Mouse (Mus musculus) v-Abl transformed pro-B cells (cell line): ENCODE data around the gene Gm17660.

Source experiments
- in situ Hi-C, 2 experiments: fragments of 400-800 bp; cut with MboI; formaldehyde crosslinking; loops; one replicate each; pipeline ENCODE4 v1.15.1; 2025; ENCODE audit not compliant: unreplicated experiment in 2 of 2

Gm17660 gene

DNA sequence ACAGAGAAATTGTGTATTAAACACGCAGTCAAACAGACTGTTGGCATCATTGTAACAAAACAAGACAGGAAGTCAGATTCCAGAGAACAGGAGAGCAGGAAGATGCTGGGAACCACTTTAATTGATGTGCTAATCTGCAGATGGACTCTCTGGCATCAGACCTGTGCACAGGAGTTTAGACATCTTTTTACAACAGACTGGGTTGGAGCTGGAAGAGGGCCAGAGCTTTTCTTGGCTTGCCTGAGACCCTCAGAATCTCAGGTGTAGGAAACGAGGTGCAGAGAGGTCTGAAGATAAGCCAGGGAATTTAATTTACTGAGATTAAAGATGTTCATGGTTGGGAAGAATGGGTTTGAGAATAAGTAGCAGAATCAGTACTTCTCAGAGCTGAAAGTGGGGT is 12.3 kb upstream of the Gm17660 start:
- in situ Hi-C loops: no loop called here

DNA sequence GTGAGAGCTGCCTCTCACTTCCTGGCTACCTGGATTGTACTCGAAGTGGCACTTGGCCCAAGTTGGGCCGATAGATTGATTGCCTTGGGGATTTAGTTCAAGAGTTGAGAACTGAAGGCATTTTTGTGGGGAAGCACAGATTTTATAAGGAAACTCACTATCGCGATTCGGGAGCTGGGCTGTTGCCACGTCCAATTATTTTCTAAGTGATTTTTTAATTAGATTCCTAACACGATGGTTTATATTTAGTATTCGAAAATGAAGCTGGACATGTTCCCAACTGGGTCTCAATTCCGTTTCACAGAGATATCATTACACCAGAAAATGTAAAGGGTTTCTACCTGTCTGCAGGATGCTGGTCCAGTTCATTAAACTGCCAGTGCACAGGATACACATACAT is 8.0 kb upstream of the Gm17660 start:
- in situ Hi-C loops: no loop called here

DNA sequence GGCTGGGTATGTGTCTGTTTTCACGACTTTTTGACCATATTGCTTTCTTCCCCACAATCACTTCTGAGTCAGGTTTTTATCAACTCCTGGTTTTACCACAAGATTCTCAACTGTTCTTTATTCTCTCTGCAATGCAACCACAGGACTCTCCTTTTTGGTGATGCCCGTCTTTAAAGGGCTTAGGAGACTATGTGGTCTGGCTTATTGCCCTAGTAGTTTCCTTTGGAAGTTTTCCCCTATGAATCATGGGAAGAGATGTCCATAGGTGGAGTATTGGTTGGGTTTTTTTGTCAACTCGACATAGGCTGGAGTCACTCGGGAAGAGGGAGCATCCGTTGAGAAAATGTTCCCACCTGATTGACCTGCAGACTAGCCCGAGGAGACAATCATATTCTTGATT is 3.3 kb upstream of the Gm17660 start:
- in situ Hi-C loops: no loop called here

DNA sequence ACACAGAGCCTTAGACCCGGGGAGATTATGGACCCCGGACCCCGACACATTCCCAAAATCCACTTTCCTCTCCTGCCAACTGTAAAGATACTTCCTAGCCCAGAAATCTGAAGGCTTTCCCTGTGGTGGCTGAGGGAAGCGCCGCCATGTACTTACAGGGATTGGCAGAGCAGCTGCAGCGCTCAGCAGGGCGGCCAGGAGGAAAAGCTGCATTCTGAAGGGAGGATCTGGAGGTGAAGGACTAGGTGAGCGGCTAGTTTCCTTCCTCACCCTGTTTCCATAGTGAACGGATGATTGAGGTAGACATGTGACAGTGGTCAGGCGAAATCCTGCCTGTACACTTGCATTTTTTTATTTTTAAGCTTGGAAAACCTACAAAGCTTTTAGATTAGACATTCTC is 1.0 kb downstream of the Gm17660 start:
- in situ Hi-C loops: no loop called here

DNA sequence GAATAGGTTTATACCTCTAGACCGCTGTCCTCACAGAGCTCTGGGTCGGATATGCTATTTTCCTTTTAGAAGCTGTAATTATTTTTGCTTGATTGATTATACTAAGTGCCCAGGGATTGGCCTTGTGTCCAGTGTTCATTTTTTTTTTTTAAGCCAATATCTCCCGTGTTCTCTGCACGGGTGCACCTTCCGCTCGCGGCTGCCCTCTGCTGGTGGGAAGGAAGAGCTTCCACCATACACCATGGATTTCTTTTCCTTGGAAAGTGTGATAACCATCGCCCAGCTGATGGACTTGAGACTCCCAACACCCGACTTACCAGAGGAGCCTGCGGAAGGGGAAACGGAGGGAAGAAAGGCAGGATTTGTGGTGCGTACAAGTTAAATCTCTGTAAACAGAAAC is 3.0 kb downstream of the Gm17660 start:
- in situ Hi-C loops: loop anchor here (25.0 kb wide), 2 partner anchors 1238 to 1813 kb away; partner anchors contain the start of gene Zfp326 (in 1 of the 2)

DNA sequence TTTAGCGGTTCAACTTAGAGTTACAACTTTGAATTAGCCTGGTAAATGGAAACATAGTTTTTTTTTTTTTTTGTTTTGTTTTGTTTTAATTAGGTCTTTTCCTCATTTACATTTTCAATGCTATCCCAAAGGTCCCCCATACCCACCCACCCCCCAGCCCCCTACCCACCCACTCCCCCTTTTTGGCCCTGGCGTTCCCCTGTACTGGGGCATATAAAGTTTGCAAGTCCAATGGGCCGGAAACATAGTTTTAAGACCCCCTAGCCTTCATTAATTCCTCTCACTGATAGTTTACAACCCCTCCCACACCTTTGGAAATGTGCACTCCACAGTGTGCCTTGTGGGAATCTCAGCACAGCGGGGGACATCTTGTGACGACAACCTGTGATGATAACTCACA is 3.8 kb downstream of the Gm17660 start:
- in situ Hi-C loops: loop anchor here (25.0 kb wide), 2 partner anchors 1239 to 1814 kb away; partner anchors contain the start of gene Zfp326 (in 1 of the 2)

DNA sequence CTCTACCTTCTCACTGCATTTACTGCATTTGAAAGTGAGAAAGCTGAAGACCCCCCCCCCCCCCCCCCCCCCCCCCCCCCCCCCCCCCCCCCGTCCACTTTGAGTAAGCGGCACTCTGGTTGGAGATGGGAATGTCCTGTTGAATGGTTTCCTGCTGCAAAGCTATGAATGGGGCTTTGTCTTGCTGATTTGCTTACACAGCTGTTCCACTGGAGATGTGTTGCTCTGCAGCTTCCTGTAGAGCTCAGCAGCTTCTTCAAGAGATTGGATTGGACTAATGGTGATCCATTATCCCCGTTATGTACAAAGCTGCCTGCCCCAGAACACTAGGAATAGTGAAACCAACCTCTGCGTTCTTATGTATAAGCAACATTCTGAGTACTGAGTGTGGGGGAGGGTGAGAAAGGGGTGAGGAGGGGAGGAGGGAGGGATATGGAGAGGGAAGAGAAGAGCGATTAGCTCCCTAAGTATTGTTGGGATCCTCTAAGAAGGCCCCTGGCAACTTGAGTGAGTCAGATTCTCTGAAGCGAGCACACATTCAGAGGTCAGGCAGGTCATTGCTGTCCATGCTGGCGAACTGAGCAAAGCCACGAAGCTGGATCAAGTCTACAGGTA is 5.0 kb downstream of the Gm17660 start:
- in situ Hi-C loops: loop anchor here (25.0 kb wide), 2 partner anchors 1240 to 1815 kb away; partner anchors contain the start of gene Zfp326 (in 1 of the 2)

DNA sequence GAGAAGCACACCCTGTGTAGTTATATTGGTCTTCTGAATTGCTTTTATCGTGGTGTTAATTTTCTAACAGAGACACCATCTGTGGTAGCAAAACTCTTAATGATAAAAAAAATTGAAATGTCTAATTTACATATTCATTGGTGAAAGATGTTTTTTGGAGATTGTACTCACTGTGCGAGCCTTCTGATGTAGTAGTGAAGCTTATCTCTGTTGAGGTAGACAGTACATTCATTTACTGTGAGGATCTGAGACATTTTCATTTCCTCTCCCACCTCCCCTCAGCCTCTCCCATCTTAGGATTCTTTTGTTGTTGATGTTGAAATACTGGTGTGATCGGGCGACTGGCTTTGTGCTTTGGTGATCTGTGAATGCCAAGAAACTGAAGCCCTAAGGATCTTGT is 6.4 kb downstream of the Gm17660 start:
- in situ Hi-C loops: loop anchor here (25.0 kb wide), 2 partner anchors 1241 to 1816 kb away; partner anchors contain the start of gene Zfp326 (in 1 of the 2)

DNA sequence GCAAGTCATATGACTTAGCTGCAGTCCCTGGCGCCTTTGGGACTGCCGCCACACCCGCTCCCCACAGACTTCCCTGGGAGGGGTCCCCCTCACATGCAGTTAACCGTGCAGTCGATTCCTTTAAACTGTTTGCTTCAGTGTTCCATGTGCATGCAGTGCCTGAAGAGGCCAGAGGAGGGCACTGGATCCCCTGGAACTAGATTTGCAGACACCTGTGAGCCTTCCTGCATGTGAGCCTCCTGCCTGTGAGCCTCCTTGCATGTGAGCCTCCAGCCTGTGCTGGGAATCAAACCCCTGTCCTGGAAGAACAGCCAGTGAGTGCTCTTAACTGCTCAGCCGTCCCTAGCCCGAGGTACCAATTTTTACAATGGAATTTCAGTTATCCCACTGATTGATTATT is 8.7 kb downstream of the Gm17660 start:
- in situ Hi-C loops: loop anchor here (25.0 kb wide), 2 partner anchors 1244 to 1819 kb away; partner anchors contain the start of gene Zfp326 (in 1 of the 2)

DNA sequence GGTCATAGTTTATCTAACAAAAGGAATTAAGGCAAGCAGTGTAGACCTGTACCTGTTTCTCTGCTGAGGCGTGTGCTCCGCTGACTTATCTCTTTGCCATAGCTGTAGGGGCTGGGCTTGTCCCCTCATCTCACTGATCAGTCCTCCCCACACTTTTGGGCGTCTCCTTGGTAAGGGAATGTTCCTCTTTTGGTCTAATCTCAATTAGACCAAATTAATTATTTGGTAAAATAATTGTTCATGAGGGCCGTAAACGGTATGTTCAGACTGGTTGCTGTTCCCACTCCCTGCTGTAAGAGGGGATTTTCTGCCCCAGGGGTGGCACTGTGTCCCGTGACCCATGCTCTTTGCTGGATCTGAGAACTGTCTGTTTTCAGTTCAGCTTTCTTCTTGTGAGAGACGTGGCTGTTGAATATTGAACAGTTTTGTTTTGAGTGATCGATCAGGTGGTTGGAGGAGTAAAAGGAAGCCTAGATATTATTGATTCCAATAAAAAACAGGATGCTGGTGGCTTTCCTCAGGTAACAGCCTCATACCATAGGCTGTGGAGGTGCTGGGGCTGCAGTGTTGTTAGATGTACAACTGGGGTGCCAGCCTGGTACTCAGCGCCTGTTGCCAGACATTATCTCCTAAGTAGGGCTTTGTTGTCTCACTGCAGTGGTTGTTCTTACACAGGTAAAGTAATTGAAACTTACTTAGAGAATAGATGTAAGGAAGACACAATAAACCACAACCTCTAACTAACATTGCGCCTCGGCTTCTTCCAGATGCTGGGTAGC is 14.4 kb downstream of the Gm17660 start:
- in situ Hi-C loops: loop anchor here (25.0 kb wide), 2 partner anchors 1249 to 1824 kb away; partner anchors contain the start of gene Zfp326 (in 1 of the 2)

DNA sequence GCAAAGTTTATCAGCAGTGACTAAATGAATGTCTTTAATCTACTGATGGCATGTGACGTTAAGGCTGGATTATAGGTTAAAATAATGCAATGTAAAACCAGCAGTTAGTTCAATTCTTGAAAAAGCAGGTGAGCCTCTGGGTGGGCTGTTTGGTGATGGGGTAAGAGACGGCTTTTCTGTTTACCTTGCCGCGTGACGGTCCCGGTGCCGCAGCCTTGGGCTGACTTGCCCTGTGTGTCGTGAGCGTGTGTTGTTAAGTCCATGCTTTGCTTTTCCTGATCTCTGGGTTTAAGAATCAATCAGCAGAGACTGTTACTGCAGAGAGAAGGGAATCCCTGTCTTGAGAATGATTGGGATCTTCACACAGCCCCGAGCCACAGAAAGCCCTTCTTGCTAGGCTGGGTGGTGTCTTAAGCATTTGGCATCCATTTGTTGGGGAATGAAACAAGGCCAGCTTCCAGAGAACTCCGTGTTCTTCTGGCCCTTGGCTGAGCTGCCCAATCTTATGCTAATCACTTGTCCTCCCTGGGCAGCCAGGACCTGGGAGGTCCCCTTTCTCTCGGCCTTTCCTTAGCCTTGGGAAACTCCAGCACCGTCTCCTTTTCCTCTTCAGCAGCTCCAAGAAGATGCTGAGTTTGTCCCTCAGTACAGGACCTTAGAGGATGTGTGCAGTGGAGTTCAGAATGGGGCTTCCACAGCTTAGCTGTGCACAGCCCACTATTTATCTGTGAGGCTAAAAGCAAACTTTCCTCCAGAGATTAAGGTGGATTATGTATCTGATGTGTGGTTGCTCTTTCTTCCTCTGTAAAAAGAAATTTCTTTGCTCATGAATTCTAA is 15.3 kb downstream of the Gm17660 start:
- in situ Hi-C loops: loop anchor here (25.0 kb wide), 2 partner anchors 1250 to 1825 kb away; partner anchors contain the start of gene Zfp326 (in 1 of the 2)

DNA sequence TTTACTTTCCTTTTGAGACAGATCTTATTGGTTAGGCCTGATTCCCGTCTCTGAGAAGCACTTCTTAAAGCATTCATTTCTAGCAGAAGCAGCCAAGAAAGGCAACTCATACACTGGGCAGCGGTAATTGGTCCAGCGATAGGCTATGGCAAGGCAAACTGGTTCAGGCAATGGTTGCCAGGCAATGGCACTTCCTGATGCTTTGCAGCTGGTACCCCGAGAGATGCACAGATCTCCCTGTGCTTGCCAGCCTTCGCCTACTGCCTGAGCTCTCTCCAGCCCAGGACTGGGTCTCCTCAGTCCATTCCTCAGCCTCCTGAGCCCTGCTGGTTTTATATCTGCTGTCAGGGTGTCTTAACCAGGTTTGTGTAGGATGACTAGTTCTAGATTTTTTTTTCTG is 17.0 kb downstream of the Gm17660 start:
- in situ Hi-C loops: loop anchor here (25.0 kb wide), 2 partner anchors 1252 to 1827 kb away; partner anchors contain the start of gene Zfp326 (in 1 of the 2)

DNA sequence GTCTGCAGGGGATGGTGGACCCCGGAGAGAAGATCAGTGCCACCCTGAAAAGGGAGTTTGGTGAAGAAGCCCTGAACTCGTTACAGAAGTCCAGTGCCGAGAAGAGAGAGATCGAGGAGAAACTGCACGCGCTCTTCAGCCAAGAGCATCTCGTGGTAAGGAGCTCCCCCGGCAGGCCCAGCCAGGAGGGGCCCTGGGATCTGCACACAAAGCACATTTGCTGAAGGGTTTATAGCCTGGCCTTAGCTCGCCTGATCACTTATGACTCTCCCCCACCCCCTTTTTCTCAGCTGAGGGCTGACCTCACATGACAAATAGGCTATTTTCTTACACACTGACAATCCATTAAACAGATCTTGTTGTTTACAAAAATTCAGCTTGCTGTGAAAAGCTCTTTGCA is 17.8 kb downstream of the Gm17660 start:
- in situ Hi-C loops: loop anchor here (10.0 to 25.0 kb wide), 3 partner anchors 55 to 1828 kb away; partner anchors contain the start of gene Zfp326 (in 1 of the 2)

DNA sequence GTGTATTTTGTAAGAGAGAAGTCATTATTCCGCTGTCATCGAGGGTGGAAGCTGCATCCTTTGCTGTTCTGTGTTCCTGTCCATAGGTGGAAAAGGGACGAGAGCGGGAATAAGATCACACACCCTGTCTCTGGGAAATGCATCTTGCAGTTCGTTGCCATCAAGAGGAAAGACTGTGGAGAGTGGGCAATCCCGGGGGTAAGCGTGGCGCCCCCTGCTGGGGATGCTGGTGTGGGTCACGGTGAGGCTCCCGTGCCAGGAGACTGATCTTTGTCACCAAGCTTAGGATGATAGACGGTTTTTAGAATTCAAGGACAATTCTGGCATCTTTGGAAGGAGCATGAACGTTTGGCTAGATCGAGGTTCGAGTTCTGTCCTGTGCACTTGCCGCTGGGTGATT is 19.4 kb downstream of the Gm17660 start:
- in situ Hi-C loops: loop anchor here (10.0 to 25.0 kb wide), 3 partner anchors 53 to 1829 kb away; partner anchors contain the start of gene Zfp326 (in 1 of the 2)

DNA sequence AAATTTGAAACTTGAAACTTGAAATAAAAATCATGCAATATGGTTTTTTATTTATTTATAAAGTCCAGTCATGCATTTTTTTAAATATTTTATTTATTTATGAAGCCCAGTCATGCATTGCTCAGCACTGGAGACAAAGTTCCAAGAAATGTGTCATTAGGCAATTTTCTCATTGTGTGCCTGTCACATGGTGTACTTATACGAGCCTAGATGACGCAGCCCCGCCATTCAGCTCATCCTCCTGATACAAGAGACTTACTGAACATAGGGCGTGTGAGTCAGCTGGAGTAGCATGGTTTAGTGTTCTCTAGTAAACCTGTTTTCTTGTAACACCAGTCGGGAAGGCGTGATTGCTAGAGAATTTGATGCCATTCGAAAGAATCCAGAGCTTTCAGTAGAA is 21.1 kb downstream of the Gm17660 start:
- in situ Hi-C loops: loop anchor here (10.0 to 25.0 kb wide), 3 partner anchors 51 to 1831 kb away; partner anchors contain the start of gene Zfp326 (in 1 of the 2)

DNA sequence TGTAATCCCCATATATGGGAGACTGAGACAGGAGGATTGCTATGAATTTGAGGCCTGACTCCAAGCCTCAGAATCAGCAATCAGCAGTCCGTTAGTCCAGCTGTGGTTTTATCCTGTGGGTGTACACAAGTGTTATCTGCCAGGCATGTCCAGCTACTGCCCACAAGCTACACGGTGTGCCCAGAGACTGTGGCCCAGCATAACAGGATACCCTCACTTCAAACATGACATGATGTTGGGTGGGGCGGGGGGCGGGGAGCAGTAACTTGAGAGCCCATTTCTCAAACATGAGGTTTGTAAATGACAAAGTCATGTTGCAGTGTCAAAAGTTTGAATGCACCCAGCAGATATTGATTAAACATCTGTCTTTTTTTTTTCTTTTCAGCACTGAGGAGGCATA is 21.6 kb downstream of the Gm17660 start:
- in situ Hi-C loops: loop anchor here (10.0 to 25.0 kb wide), 3 partner anchors 51 to 1831 kb away; partner anchors contain the start of gene Zfp326 (in 1 of the 2)

DNA sequence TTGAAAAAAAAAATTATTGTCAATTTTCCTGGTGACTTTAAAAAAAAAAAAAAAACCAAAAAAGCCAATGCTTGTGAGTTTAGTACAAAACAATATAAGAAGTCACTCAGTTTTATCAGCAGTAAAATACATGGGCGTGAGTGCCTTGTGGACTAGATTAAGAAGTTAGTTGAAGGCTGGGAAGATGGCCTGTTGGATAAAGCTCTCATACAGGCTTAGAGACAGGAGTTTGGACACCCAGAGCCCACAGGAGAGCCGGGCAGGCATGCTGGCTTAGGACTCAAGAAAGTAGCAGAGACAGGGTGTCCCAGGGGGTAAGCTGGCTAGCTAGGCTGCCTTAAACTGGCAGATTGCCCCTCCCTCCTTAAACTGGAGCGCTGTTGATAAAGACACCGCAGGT is 22.5 kb downstream of the Gm17660 start:
- in situ Hi-C loops: loop anchor here (10.0 to 25.0 kb wide), 3 partner anchors 50 to 1832 kb away; partner anchors contain the start of gene Zfp326 (in 1 of the 2)

DNA sequence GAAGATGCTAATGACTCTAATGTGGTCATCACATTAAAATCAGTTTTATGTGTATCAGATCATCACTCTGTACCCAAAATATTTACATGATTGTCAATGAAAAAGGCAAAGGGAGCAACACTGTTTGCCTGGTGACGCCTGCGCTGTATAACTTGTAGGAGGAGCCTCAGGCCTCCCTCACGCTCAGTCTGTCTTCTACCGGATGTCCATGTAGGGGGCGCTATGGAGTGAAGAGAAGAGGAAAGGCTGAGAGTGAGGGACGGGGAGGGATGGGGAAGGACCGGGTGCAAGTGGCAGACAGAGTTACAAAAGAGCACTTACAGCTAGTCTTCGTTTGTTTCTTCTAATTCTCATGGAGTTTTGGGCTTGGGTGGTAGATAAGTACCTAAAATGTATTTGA is 24.5 kb downstream of the Gm17660 start:
- in situ Hi-C loops: loop anchor here (10.0 to 25.0 kb wide), 3 partner anchors 48 to 1834 kb away; partner anchors contain the start of gene Zfp326 (in 1 of the 2)

DNA sequence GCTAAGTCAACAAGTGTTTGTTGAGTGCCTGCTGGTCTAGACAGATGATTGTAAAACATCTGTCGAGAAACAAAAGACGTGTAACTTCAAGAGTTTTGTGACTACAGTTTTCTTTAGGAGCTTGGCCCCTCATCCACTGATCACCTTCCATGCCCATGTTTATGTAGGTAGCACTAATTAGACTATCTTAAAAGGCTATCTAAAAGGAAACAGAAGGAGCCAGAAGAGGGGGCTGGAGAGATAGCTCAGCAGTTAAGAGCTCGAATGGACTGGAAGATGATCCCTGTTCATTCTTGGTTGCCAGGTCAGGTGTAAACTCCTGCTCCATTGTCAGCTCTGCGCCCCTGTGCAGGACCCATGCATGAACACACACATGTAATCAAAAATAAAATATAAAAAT is 29.3 kb downstream of the Gm17660 start:
- in situ Hi-C loops: loop anchor here in 1 of 2 experiments (25.0 kb wide), 1 partner anchor 1289 kb away; no protein-coding TSS in a partner anchor
